Mouse (Mus musculus) G1E (cell line): ENCODE measurements around the gene Alms1. TPM values are rescaled to one million over a fixed set of nuclear protein-coding genes. Genes with fewer than 3 reads are reported as not detected.

Experiments
- ATAC-seq: 2 replicates; pipeline ENCODE4 v1.8.0; 2016; ENCODE audit warnings: mild to moderate bottlenecking; ENCODE audit not compliant: insufficient number of reproducible peaks, poor library complexity, low FRiP score, severe bottlenecking; ENCODE audit errors: extremely low read depth
- DNase-seq: peaks from one replicate; pipeline ENCODE4 v3.0.0; 2012; ENCODE audit warnings: low spot score
- H3K27me3 ChIP-seq: 2 replicates; pipeline ENCODE4 v1.6.1; 2012; ENCODE audit warnings: mild to moderate bottlenecking, low read length, inconsistent platforms; ENCODE audit not compliant: insufficient read depth
- H3K36me3 ChIP-seq: replicated peaks from 2 replicates; pipeline ENCODE3; 2012; ENCODE audit warnings: mild to moderate bottlenecking, inconsistent platforms
- H3K4me1 ChIP-seq: 2 replicates; pipeline ENCODE4 v1.6.1; 2012; ENCODE audit warnings: low read depth, low read length, inconsistent platforms, mixed read lengths; ENCODE audit not compliant: insufficient read depth
- H3K4me3 ChIP-seq: 2 replicates; pipeline ENCODE4 v1.5.1; 2012; ENCODE audit warnings: low read depth, mild to moderate bottlenecking, inconsistent platforms, low read length, moderate library complexity, mixed read lengths
- H3K9me3 ChIP-seq: replicated peaks from 2 replicates; pipeline ENCODE4 v1.6.1; 2012; ENCODE audit warnings: inconsistent platforms
- CTCF ChIP-seq: IDR thresholded peaks from 2 replicates; pipeline ENCODE4 v1.5.1; 2012; ENCODE audit warnings: low read depth, low read length, inconsistent platforms, mixed read lengths
- GATA1 ChIP-seq: IDR thresholded peaks from 2 replicates; pipeline ENCODE4 v1.6.1; 2012; ENCODE audit warnings: borderline replicate concordance, low read length, inconsistent platforms, mixed read lengths
- GATA2 ChIP-seq: IDR thresholded peaks from 2 replicates; pipeline ENCODE4 v1.6.1; 2012; ENCODE audit warnings: low read depth, low read length, inconsistent platforms, borderline replicate concordance
- POLR2AphosphoS5 ChIP-seq: IDR thresholded peaks from 2 replicates; pipeline ENCODE4 v1.6.1; 2012; ENCODE audit warnings: low read depth, low read length, inconsistent platforms; ENCODE audit not compliant: insufficient replicate concordance
- TAL1 ChIP-seq: conservative IDR thresholded peaks from 2 replicates; pipeline ENCODE4 v1.6.1; 2012; ENCODE audit warnings: low read depth, low read length, inconsistent platforms, mixed read lengths
- polyA plus RNA-seq: library from polyadenylated mRNA; stranded (reverse); fragments of >175 nt; gene quantifications from 2 replicates; pipeline ENCODE4 v1.2.3, GENCODE M21; 2012
- total RNA-seq, 2 experiments: library from RNA; stranded (forward) in 1 of 2; stranded (reverse) in 1 of 2; fragments of 200-1000 nt in 1 of 2; fragments of >200 nt in 1 of 2; fragmentation: Nextera tagmentation in 1 of 2; gene quantifications; 2 replicates each; pipeline ENCODE4 v1.2.3; 2014 to 2017

Gene Alms1
- 39.3 and 41.7 TPM in 2 replicates for total RNA-seq (2014; fragmentation: Nextera tagmentation)
- 16.0 and 19.7 TPM in 2 replicates for total RNA-seq (2017)
- 1.3 and 1.6 TPM in 2 replicates for polyA plus RNA-seq

DNA sequence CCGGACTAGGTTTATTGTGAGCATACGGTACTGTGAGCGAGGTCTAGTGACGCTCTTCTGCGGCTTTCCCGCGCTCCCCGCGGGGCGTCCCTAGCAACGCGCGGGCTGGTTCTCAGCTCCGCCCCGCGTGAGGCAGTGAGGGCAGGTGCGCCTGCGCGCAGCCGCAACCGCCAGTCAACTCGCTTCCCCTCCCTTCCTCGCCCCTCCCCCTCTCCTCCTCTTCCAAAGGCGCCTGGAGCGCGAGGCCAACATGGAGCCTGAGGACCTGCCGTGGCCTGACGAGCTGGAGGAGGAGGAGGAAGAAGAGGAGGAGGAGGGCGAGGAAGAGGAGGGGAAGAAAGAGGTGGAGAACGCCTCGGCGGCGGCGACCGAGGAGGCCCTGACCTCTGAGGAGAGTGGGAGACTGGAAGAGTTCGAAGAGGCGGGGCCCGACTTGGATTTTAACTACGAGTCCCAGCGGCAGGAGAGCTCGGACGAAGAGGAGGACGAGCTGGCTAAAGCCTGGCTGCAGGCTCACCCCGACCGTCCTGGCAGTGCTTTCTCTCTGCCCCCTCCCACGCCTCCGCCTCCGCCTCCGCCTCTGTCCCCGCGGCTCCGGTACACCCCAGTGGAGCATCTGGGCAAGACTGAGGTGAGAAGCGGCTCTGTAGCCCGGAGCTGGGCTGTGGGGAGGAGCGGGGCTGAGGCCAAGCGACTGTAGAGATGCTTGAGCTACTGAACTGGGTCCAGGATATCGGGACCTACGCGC lies at the start of gene Alms1:
Alms1 (plus strand) TSS at position 136 of the 748 bp plus-strand sequence.
- peaks cover 8% of the 10 kb centered on the region; the same call in 1 of the 2 replicates for H3K27me3 ChIP-seq
- peaks cover 18% of the 10 kb centered on the region for H3K4me1 ChIP-seq
- H3K9me3 ChIP-seq = no peaks in the 10 kb centered on the region
- DNase-seq = peak; percentile 85
- peaks cover 6% of the 10 kb centered on the region for H3K36me3 ChIP-seq
- peak; percentile 80 for ATAC-seq
- TF ChIP-seq TAL1 = no peak
- TF ChIP-seq CTCF = no peak
- no peak for TF ChIP-seq POLR2AphosphoS5
- TF ChIP-seq GATA2 = no peak
- TF ChIP-seq GATA1 = no peak
- H3K4me3 ChIP-seq = peak within 1 kb of the TSS; percentile 94

DNA sequence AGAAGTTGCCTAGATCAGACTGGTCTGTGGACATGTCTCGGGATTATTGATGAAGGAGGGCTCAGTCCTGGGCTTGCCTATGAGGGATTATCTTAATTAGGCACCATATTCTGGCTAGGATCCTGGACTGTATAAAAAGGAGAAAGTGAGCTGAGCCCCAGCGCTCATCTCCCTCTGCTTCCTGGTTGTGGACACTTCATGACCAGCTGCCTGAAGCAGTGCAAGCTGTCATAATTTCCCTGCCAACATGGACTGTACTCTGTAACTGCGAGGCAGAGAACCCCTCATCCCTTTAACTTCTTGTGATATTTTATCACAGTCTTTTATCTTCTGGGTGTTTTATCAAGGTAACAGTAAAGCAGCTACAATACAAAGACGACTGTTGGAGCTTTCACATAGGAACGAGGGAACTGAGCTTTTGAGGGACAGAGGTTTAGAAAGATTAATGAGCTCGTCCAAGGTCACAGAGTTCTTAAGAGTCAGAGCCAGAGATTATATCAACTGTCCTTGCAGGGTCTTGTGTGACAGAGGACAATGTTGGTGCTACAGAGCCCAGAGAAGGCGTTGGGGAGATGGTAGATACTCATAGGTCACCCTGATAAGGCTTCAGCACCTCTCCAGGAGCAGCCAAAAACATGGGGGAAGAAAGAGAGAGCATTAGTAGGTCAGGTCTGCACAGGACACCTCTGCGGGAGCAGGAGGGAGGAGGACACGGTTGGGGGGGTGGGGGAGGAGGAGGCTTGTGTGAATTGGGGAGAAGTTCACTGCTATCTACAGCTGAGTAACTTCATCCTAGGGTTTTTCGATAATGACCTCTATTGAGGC lies 43.8 kb upstream of the Alms1 start:
- Histone ChIP-seq H3K9me3 (no peaks in the 10 kb centered on the region), H3K4me1 (no peaks in the 10 kb centered on the region), H3K27me3 (no peaks in the 10 kb centered on the region; the same call in 1 of the 2 replicates), H3K36me3 (no peaks in the 10 kb centered on the region), H3K4me3 (no peak overlapping the region)
- no peak for TF ChIP-seq GATA1
- TF ChIP-seq TAL1 = no peak
- TF ChIP-seq POLR2AphosphoS5 = no peak
- TF ChIP-seq CTCF = no peak
- TF ChIP-seq GATA2 = no peak
- DNase-seq (no peak), ATAC-seq (no peak)

DNA sequence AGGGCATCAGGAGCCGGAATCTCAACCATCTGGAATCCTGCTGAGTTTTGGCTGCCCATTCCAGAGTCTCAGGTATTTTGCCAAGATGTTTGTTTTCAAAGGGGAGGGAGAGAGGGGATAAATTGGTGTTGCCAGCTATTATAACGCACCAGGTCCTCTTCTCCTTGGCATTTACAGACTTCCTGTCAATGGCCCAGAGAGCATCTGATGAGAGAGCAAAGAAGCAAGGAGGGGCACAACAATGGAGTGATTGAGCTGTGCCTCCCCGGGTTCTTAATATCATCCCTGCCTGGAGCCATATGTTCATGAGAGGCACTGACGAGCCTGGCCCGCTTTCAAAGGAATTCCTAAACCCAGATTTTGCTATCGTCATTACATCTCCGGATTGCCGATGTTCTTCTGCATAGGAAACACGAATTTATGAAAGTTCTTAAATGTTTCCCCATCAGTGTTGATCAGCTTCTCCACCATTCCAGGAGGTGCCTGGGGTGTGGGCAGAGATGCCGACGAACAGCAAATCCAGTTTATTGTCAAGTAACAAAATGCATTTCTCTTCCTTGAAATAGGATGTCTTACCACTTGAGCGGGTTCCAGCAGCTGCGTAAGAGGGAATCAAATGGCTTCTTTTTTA lies 43.0 kb upstream of the Alms1 start:
- H3K27me3 ChIP-seq = no peaks in the 10 kb centered on the region; the same call in 1 of the 2 replicates

DNA sequence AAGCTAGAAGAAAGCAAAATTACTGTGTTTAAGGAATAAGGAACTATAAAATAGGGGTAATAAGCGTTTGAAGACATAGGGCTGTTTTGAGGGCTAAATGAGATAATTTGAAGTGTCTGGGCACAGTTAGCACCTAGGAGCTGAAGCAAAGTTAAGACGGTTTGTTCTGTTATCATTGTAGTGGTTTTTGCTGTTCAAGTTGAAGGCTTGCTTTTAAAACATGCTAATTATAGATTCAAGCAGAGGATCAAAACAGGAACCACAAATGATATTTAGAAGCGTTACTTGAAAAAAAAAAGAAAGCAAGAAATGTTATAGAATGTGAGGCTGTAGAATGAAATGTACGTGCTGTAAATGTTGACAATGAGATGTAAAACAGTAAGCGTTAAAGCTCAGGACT lies 39.7 kb upstream of the Alms1 start:
- DNase-seq (no peak), ATAC-seq (no peak)
- Histone ChIP-seq H3K9me3 (no peaks in the 10 kb centered on the region), H3K36me3 (no peaks in the 10 kb centered on the region), H3K4me1 (no peaks in the 10 kb centered on the region), H3K27me3 (no peaks in the 10 kb centered on the region; the same call in 1 of the 2 replicates), H3K4me3 (no peak overlapping the region)
- TF ChIP-seq TAL1 (no peak), GATA1 (no peak), GATA2 (no peak), POLR2AphosphoS5 (no peak), CTCF (no peak)

More for the DNA sequence above, 43.0 kb upstream of the Alms1 start:
- no peak overlapping the region for H3K4me3 ChIP-seq
- H3K4me1 ChIP-seq = no peaks in the 10 kb centered on the region
- no peak for DNase-seq
- H3K9me3 ChIP-seq = no peaks in the 10 kb centered on the region
- TF ChIP-seq GATA2 (no peak), CTCF (no peak), POLR2AphosphoS5 (no peak), GATA1 (no peak), TAL1 (no peak)
- ATAC-seq = no peak
- H3K36me3 ChIP-seq = no peaks in the 10 kb centered on the region

DNA sequence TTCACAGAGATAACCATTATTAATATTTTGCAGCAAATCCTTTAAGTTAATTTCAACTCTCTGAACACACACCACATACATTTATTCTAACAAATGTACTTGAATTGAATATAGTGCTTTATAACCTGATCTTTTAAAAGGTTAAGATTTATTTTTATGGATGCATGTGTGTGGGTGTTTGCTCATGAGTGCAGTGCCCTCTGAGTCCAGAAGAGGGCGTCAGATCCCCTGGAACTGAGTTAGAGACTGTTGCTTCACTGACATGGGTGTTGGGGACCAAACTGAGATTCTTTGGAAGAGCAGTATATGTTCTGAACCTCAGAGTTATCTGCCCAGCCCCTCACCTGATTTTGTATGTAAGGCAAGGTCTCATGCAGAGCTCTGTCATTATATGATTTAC lies 25.0 kb upstream of the Alms1 start:
- H3K9me3 ChIP-seq = no peaks in the 10 kb centered on the region
- peaks cover 3% of the 10 kb centered on the region; the same call in 1 of the 2 replicates for H3K27me3 ChIP-seq
- no peak overlapping the region for H3K4me3 ChIP-seq
- DNase-seq (no peak), ATAC-seq (no peak)
- no peaks in the 10 kb centered on the region for H3K4me1 ChIP-seq
- no peaks in the 10 kb centered on the region for H3K36me3 ChIP-seq
- TF ChIP-seq GATA1 (no peak), POLR2AphosphoS5 (no peak), GATA2 (no peak), TAL1 (no peak), CTCF (no peak)

DNA sequence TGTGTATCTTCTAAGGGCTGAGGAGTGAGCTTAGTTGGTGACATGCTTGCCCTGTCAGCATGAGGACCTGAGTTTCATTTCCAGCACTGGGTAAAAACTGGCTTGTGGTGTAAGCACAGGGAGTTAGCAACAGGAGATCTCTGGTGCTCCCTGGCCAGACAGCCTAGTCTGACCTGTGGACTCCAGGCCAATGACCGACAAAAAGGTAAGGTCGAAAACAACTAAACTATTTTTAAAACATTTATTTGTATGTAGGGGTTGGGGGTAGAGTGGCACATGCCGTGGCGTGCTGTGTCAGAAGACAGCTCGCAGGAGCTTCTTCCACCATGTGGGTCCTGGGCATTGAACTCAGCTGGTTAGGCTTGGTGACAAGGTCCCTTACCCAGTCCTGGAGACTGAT lies 14.5 kb upstream of the Alms1 start:
- no peak for DNase-seq
- no peak for TF ChIP-seq POLR2AphosphoS5
- TF ChIP-seq GATA1 = no peak
- TF ChIP-seq GATA2 = no peak
- no peaks in the 10 kb centered on the region for H3K9me3 ChIP-seq
- H3K4me1 ChIP-seq = no peaks in the 10 kb centered on the region
- H3K4me3 ChIP-seq = no peak overlapping the region
- no peak for ATAC-seq
- no peaks in the 10 kb centered on the region for H3K36me3 ChIP-seq
- H3K27me3 ChIP-seq = peaks cover 9% of the 10 kb centered on the region; the same call in 1 of the 2 replicates
